Mouse (Mus musculus): Measurements from ENCODE around the gene Tpd52l2.
A peak's percentile ranks its signal among the peaks of the same experiment; 100 is the strongest.

Gene Tpd52l2

GRCm38 (mm10) chr2:181519201-181519600, 22.3 kb downstream of the Tpd52l2 start:
- peak overlapping the region; percentile 95 for H3K4me3 ChIP-seq (replicated peaks; ENCODE audit: low read length)
- peaks cover 41% of the 10 kb centered on the region for H3K4me1 ChIP-seq (replicated peaks; ENCODE audit: low read depth, low read length)
- TF ChIP-seq NANOG (IDR thresholded peaks at IDR 0.05; ENCODE audit: borderline replicate concordance, low read length) (no peak), POU5F1 (IDR thresholded peaks at IDR 0.05; ENCODE audit: borderline replicate concordance, low read length) (no peak), CTCF (conservative IDR thresholded peaks at IDR 0.05; ENCODE audit: low read length) (no peak)
- H3K36me3 ChIP-seq (ENCODE audit: insufficient read depth, low read length), result peaks cover 58% of the 10 kb centered on the region
- no peaks in the 10 kb centered on the region for H3K27me3 ChIP-seq (ENCODE audit: insufficient read depth, low read length)
- H3K9me3 ChIP-seq (ENCODE audit: low read length), result no peaks in the 10 kb centered on the region

GRCm38 (mm10) chr2:181520118-181520935, 23.4 kb downstream of the Tpd52l2 start, which contains the start of gene Dnajc5:
TSS of gene Dnajc5 (plus strand) at chr2:181520485.
- Histone ChIP-seq H3K4me3 (replicated peaks; ENCODE audit: low read length) (peak within 1 kb of the TSS; percentile 95), H3K27me3 (ENCODE audit: insufficient read depth, low read length) (no peaks in the 10 kb centered on the region), H3K4me1 (replicated peaks; ENCODE audit: low read depth, low read length) (peaks cover 41% of the 10 kb centered on the region), H3K9me3 (ENCODE audit: low read length) (no peaks in the 10 kb centered on the region), H3K36me3 (ENCODE audit: insufficient read depth, low read length) (peaks cover 54% of the 10 kb centered on the region)
- TF ChIP-seq POU5F1 (IDR thresholded peaks at IDR 0.05; ENCODE audit: borderline replicate concordance, low read length) (no peak), CTCF (conservative IDR thresholded peaks at IDR 0.05; ENCODE audit: low read length) (no peak), NANOG (IDR thresholded peaks at IDR 0.05; ENCODE audit: borderline replicate concordance, low read length) (no peak)

GRCm38 (mm10) chr2:181520936-181521227, 23.9 kb downstream of the Tpd52l2 start:
- Histone ChIP-seq H3K27me3 (ENCODE audit: insufficient read depth, low read length) (no peaks in the 10 kb centered on the region), H3K4me3 (replicated peaks; ENCODE audit: low read length) (peak overlapping the region; percentile 95), H3K9me3 (ENCODE audit: low read length) (no peaks in the 10 kb centered on the region), H3K4me1 (replicated peaks; ENCODE audit: low read depth, low read length) (peaks cover 47% of the 10 kb centered on the region), H3K36me3 (ENCODE audit: insufficient read depth, low read length) (peaks cover 54% of the 10 kb centered on the region)
- no peak for TF ChIP-seq CTCF (conservative IDR thresholded peaks at IDR 0.05; ENCODE audit: low read length)
- no peak for TF ChIP-seq NANOG (IDR thresholded peaks at IDR 0.05; ENCODE audit: borderline replicate concordance, low read length)
- no peak for TF ChIP-seq POU5F1 (IDR thresholded peaks at IDR 0.05; ENCODE audit: borderline replicate concordance, low read length)

- peak overlapping the region; percentile 95 for H3K4me3 ChIP-seq (replicated peaks; ENCODE audit: low read length)
- H3K36me3 ChIP-seq (ENCODE audit: insufficient read depth, low read length), result peaks cover 53% of the 10 kb centered on the region
- H3K4me1 ChIP-seq (replicated peaks; ENCODE audit: low read depth, low read length), result peaks cover 47% of the 10 kb centered on the region
- H3K9me3 ChIP-seq (ENCODE audit: low read length), result no peaks in the 10 kb centered on the region
- H3K27me3 ChIP-seq (ENCODE audit: insufficient read depth, low read length), result no peaks in the 10 kb centered on the region
- no peak for TF ChIP-seq CTCF (conservative IDR thresholded peaks at IDR 0.05; ENCODE audit: low read length)
- no peak for TF ChIP-seq POU5F1 (IDR thresholded peaks at IDR 0.05; ENCODE audit: borderline replicate concordance, low read length)
- TF ChIP-seq NANOG (IDR thresholded peaks at IDR 0.05; ENCODE audit: borderline replicate concordance, low read length), result no peak
Measured at GRCm38 (mm10) chr2:181521491-181521890, 24.5 kb downstream of the Tpd52l2 start.

- TF ChIP-seq NANOG (IDR thresholded peaks at IDR 0.05; ENCODE audit: borderline replicate concordance, low read length), result no peak
- TF ChIP-seq CTCF (conservative IDR thresholded peaks at IDR 0.05; ENCODE audit: low read length), result peak; percentile 90
- peaks cover 47% of the 10 kb centered on the region for H3K4me1 ChIP-seq (replicated peaks; ENCODE audit: low read depth, low read length)
- H3K27me3 ChIP-seq (ENCODE audit: insufficient read depth, low read length), result no peaks in the 10 kb centered on the region
- H3K36me3 ChIP-seq (ENCODE audit: insufficient read depth, low read length), result peaks cover 47% of the 10 kb centered on the region
- no peak overlapping the region for H3K4me3 ChIP-seq (replicated peaks; ENCODE audit: low read length)
- no peaks in the 10 kb centered on the region for H3K9me3 ChIP-seq (ENCODE audit: low read length)
Measured at GRCm38 (mm10) chr2:181522811-181523210, 25.9 kb downstream of the Tpd52l2 start.

GRCm38 (mm10) chr2:181525526-181525925, 28.6 kb downstream of the Tpd52l2 start:
- peaks cover 44% of the 10 kb centered on the region for H3K36me3 ChIP-seq (ENCODE audit: insufficient read depth, low read length)
- H3K4me3 ChIP-seq (replicated peaks; ENCODE audit: low read length), result no peak overlapping the region
- no peaks in the 10 kb centered on the region for H3K27me3 ChIP-seq (ENCODE audit: insufficient read depth, low read length)
- TF ChIP-seq CTCF (conservative IDR thresholded peaks at IDR 0.05; ENCODE audit: low read length), result no peak
- TF ChIP-seq POU5F1 (IDR thresholded peaks at IDR 0.05; ENCODE audit: borderline replicate concordance, low read length), result no peak
- no peak for TF ChIP-seq NANOG (IDR thresholded peaks at IDR 0.05; ENCODE audit: borderline replicate concordance, low read length)
- H3K4me1 ChIP-seq (replicated peaks; ENCODE audit: low read depth, low read length), result peaks cover 49% of the 10 kb centered on the region
- no peaks in the 10 kb centered on the region for H3K9me3 ChIP-seq (ENCODE audit: low read length)

- H3K4me3 ChIP-seq (replicated peaks; ENCODE audit: low read length), result no peak overlapping the region
- H3K9me3 ChIP-seq (ENCODE audit: low read length), result no peaks in the 10 kb centered on the region
- no peaks in the 10 kb centered on the region for H3K27me3 ChIP-seq (ENCODE audit: insufficient read depth, low read length)
- TF ChIP-seq CTCF (conservative IDR thresholded peaks at IDR 0.05; ENCODE audit: low read length) (no peak), NANOG (IDR thresholded peaks at IDR 0.05; ENCODE audit: borderline replicate concordance, low read length) (no peak), POU5F1 (IDR thresholded peaks at IDR 0.05; ENCODE audit: borderline replicate concordance, low read length) (no peak)
- H3K36me3 ChIP-seq (ENCODE audit: insufficient read depth, low read length), result peaks cover 54% of the 10 kb centered on the region
- peaks cover 49% of the 10 kb centered on the region for H3K4me1 ChIP-seq (replicated peaks; ENCODE audit: low read depth, low read length)
Measured at GRCm38 (mm10) chr2:181529076-181529475, 32.1 kb downstream of the Tpd52l2 start.

- Histone ChIP-seq H3K27me3 (ENCODE audit: insufficient read depth, low read length) (no peaks in the 10 kb centered on the region), H3K36me3 (ENCODE audit: insufficient read depth, low read length) (peaks cover 51% of the 10 kb centered on the region), H3K4me1 (replicated peaks; ENCODE audit: low read depth, low read length) (peaks cover 57% of the 10 kb centered on the region), H3K4me3 (replicated peaks; ENCODE audit: low read length) (no peak overlapping the region), H3K9me3 (ENCODE audit: low read length) (no peaks in the 10 kb centered on the region)
- no peak for TF ChIP-seq CTCF (conservative IDR thresholded peaks at IDR 0.05; ENCODE audit: low read length)
- TF ChIP-seq NANOG (IDR thresholded peaks at IDR 0.05; ENCODE audit: borderline replicate concordance, low read length), result no peak
- TF ChIP-seq POU5F1 (IDR thresholded peaks at IDR 0.05; ENCODE audit: borderline replicate concordance, low read length), result no peak
Measured at GRCm38 (mm10) chr2:181532589-181532988, 35.6 kb downstream of the Tpd52l2 start.

- H3K36me3 ChIP-seq (ENCODE audit: insufficient read depth, low read length), result peaks cover 49% of the 10 kb centered on the region
- H3K9me3 ChIP-seq (ENCODE audit: low read length), result no peaks in the 10 kb centered on the region
- H3K27me3 ChIP-seq (ENCODE audit: insufficient read depth, low read length), result no peaks in the 10 kb centered on the region
- TF ChIP-seq NANOG (IDR thresholded peaks at IDR 0.05; ENCODE audit: borderline replicate concordance, low read length) (no peak), POU5F1 (IDR thresholded peaks at IDR 0.05; ENCODE audit: borderline replicate concordance, low read length) (no peak), CTCF (conservative IDR thresholded peaks at IDR 0.05; ENCODE audit: low read length) (no peak)
- H3K4me1 ChIP-seq (replicated peaks; ENCODE audit: low read depth, low read length), result peaks cover 53% of the 10 kb centered on the region
- H3K4me3 ChIP-seq (replicated peaks; ENCODE audit: low read length), result no peak overlapping the region
Measured at GRCm38 (mm10) chr2:181536410-181536809, 39.5 kb downstream of the Tpd52l2 start.

Data from E14TG2a.4 (cell line).